Mouse (Mus musculus): ENCODE results near the gene D730048I06Rik.
"Not testable (repeated sequence)": the region's sequence is repeated elsewhere in the genome, so short reads cannot be mapped to it uniquely, and the experiment has no call there.

Gene D730048I06Rik

GRCm38 (mm10) chr9:35790001-35790400 is at the start of gene D730048I06Rik, which contains the start of gene Gm27235:
Gene D730048I06Rik (minus strand): TSS chr9:35790112.
Gene Gm27235 (minus strand): TSS chr9:35790101.
- DNase-seq = no peak

- DNase-seq = not testable (repeated sequence)
These were observed 28.0 kb upstream of the D730048I06Rik start for GRCm38 (mm10) chr9:35817881-35818280.

GRCm38 (mm10) chr9:35798146-35798545 is 8.2 kb upstream of the D730048I06Rik start:
- no peak for DNase-seq

- no peak for DNase-seq
These were observed 11.9 kb downstream of the D730048I06Rik start, which contains the start of gene Gm17727 for GRCm38 (mm10) chr9:35778009-35778408. Gene Gm17727 (minus strand): TSS chr9:35778109.

GRCm38 (mm10) chr9:35756843-35757242 is 33.1 kb downstream of the D730048I06Rik start:
- DNase-seq = no peak

GRCm38 (mm10) chr9:35740749-35741148 is 49.2 kb downstream of the D730048I06Rik start, which contains the start of gene Gm17677:
Gene Gm17677 (plus strand): TSS chr9:35741049.
- DNase-seq = no peak

Measured in cerebellum, postnatal 10 days (tissue).